14 mouse cellular contexts compared by ENCODE assay signal in genomic region chr15:6519417-6520255, GRCm38 (mm10). TPM values are rescaled to one million over a fixed set of nuclear protein-coding genes. Genes with fewer than 3 reads are reported as not detected.
DNase-seq lines count a peak whose midpoint lies in the region; ATAC-seq and TF ChIP-seq lines count a peak whose summit lies in the region.
"Had no signal": no experiment of that assay in that cellular context is flagged by ENCODE, and none has a peak within 500 bp of the region (broad histone marks: within the 10 kb centered on the region; RNA-seq: fewer than 3 reads in every experiment).

No protein-coding gene starts in this region.

- no peak overlapping the region for H3K4me3 ChIP-seq in liver, postnatal 0 days (ENCODE audit: low read depth, low read length)
- no peak overlapping the region for H3K4me3 ChIP-seq in kidney, embryonic 15.5 days (replicated peaks)
- H3K4me3 ChIP-seq: heart, embryonic 10.5 days; lung, embryonic 15.5 days; stomach, embryonic 15.5 days had no signal

- H3K27ac ChIP-seq in liver, postnatal 0 days (ENCODE audit: low read depth), result 0 out of 2 replicates have a peak overlapping the region, but pooled peaks have one; percentile 7
- no peak overlapping the region for H3K27ac ChIP-seq in kidney, embryonic 15.5 days
- H3K27ac ChIP-seq: heart, embryonic 10.5 days; lung, embryonic 15.5 days; stomach, embryonic 15.5 days had no signal

- peaks cover 8% of the 10 kb centered on the region for H3K4me1 ChIP-seq in liver, postnatal 0 days (ENCODE audit: insufficient read depth)
- H3K4me1 ChIP-seq in kidney, embryonic 15.5 days, result no peaks in the 10 kb centered on the region
- H3K4me1 ChIP-seq: heart, embryonic 10.5 days; lung, embryonic 15.5 days; stomach, embryonic 15.5 days had no signal

- no peaks in the 10 kb centered on the region for H3K36me3 ChIP-seq in liver, postnatal 0 days (replicated peaks; ENCODE audit: insufficient read depth, low read length)
- H3K36me3 ChIP-seq in kidney, embryonic 15.5 days, result no peaks in the 10 kb centered on the region
- H3K36me3 ChIP-seq: heart, embryonic 10.5 days; lung, embryonic 15.5 days; stomach, embryonic 15.5 days had no signal

- WGBS in liver, postnatal 0 days (ENCODE audit: insufficient replicate concordance), result 45% methylated on average over 19 of the region's 19 CpGs
- WGBS in kidney, embryonic 15.5 days, result 83% methylated on average over 19 of the region's 19 CpGs

- peak overlapping the region; percentile 45 for H3K4me2 ChIP-seq in liver, postnatal 0 days (ENCODE audit: low read depth, low read length)
- no peak overlapping the region for H3K4me2 ChIP-seq in kidney, embryonic 15.5 days
- H3K4me2 ChIP-seq: lung, embryonic 15.5 days; stomach, embryonic 15.5 days had no signal

- TF ChIP-seq CTCF in liver, postnatal 0 days (IDR thresholded peaks at IDR 0.05; ENCODE audit: low read depth), result no peak

- peak; percentile 72 for ATAC-seq in CD4-positive, CD25-positive, alpha-beta regulatory T cell, adult 4 months
- peak; percentile 43; the same call in 1 of the 2 replicates for ATAC-seq in erythroid progenitor cell, adult 5-6 weeks (replicated peaks; ENCODE audit: low FRiP score, poor library complexity, severe bottlenecking)
- ATAC-seq in liver, postnatal 0 days, result 0 out of 2 replicates have a peak, but pooled peaks have one; percentile 20
- ATAC-seq in kidney, embryonic 15.5 days (replicated peaks; ENCODE audit: low FRiP score), result no peak

- no peaks in the 10 kb centered on the region for H3K27me3 ChIP-seq in liver, postnatal 0 days (ENCODE audit: insufficient read depth, low read length)
- H3K27me3 ChIP-seq in kidney, embryonic 15.5 days, result no peaks in the 10 kb centered on the region
- H3K27me3 ChIP-seq: lung, embryonic 15.5 days; stomach, embryonic 15.5 days had no signal

- DNase-seq in 416B (ENCODE audit: low read depth), result peak; percentile 97
- no peak for DNase-seq in liver, postnatal 0 days
- no peak for DNase-seq in thymus, postnatal 25 days
- DNase-seq in kidney, postnatal 36 days, result no peak
- DNase-seq: adrenal gland, postnatal 36 days; cerebellum, adult 2 months; gastrocnemius, postnatal 10 days; kidney, adult 2 months had no signal

- no peak overlapping the region for H3K9ac ChIP-seq in liver, postnatal 0 days (replicated peaks)
- no peak overlapping the region for H3K9ac ChIP-seq in kidney, embryonic 15.5 days
- H3K9ac ChIP-seq: lung, embryonic 15.5 days; stomach, embryonic 15.5 days had no signal

- TF ChIP-seq EP300 in liver, postnatal 0 days (IDR thresholded peaks at IDR 0.05; ENCODE audit: low read depth), result no peak

- no peaks in the 10 kb centered on the region for H3K9me3 ChIP-seq in liver, postnatal 0 days (ENCODE audit: low read length)
- H3K9me3 ChIP-seq in kidney, embryonic 15.5 days (replicated peaks), result no peaks in the 10 kb centered on the region
- H3K9me3 ChIP-seq: heart, embryonic 10.5 days; lung, embryonic 15.5 days; stomach, embryonic 15.5 days had no signal

RNA-seq across cellular contexts. Expression of gene Fyb, which starts 3.0 kb away (rescaled TPM):
- 100 to 1,000 TPM; 684 to 751 TPM for polyA plus RNA-seq in CD4-positive, CD25-positive, alpha-beta regulatory T cell, adult 4 months (2017; shearing (Covaris generic))
- 97.7 and 102 TPM in 2 replicates for total RNA-seq in erythroid progenitor cell, adult 5-6 weeks (2015; ENCODE audit: low replicate concordance)
- 27.0 and 29.8 TPM in 2 replicates for total RNA-seq in erythroid progenitor cell, adult 5-6 weeks (2017; ENCODE audit: low replicate concordance)
- 28.0 and 29.7 TPM in 2 replicates for polyA plus RNA-seq in liver, postnatal 0 days (2015; fragmentation: Nextera tagmentation; extraction: Ambion mirVana)
- 4.2 and 4.4 TPM in 2 replicates for polyA plus RNA-seq in kidney, embryonic 15.5 days (2015; fragmentation: Nextera tagmentation; extraction: Ambion mirVana)

Comparison
In these comparisons a context has a peak if more than half of its experiments do, and no peak if none do; other contexts are left out.
1. RNA of gene Fyb, which starts 3.0 kb away (polyA plus RNA-seq): 684 to 751 TPM in CD4-positive, CD25-positive, alpha-beta regulatory T cell, adult 4 months; 28.0 to 29.7 TPM in liver, postnatal 0 days and 4.2 to 4.4 TPM in kidney, embryonic 15.5 days; every median in the first group is over 10 times any median in the second.